Mouse (Mus musculus) bone marrow, adult 2 months (tissue): Measurements from ENCODE around the gene Mccc2.

Experiments used
- CTCF ChIP-seq: fragments of 200-500 bp; IDR thresholded peaks from 2 replicates; pipeline ENCODE4 v1.5.1; 2011; ENCODE audit warnings: low read length, control low read depth; ENCODE audit not compliant: control insufficient read depth, insufficient read depth
- POLR2A ChIP-seq: fragments of 200-500 bp; IDR thresholded peaks from 2 replicates; pipeline ENCODE4 v1.6.1; 2011; ENCODE audit warnings: low read depth, mild to moderate bottlenecking, control low read depth, low read length, borderline replicate concordance; ENCODE audit not compliant: control insufficient read depth

DNA sequence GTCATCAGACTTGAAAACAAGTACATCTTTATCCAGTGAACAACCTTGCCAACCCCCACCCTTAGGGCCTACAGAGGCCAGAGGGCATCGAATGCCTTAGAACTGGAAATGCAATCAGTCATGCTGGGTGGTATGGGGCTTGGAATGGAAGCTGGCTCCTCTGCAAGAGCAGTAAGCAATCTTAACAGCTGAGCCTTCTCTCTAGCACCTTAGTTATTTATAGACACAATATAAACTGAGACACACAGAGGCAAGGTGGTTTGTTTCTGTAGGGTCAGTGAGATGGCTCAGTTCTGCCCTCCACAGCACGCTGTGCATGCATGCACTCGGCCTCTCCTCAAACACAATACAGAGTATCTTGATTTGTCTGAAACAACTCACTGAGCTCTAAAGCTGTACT lies 48.5 kb upstream of the Mccc2 start:
- TF ChIP-seq CTCF = no peak
- TF ChIP-seq POLR2A = no peak
